Mouse (Mus musculus): ENCODE results near the gene Myo9b. TPM values are rescaled to one million over a fixed set of nuclear protein-coding genes. Genes with fewer than 3 reads are reported as not detected.
"Not testable (repeated sequence)": the region's sequence is repeated elsewhere in the genome, so short reads cannot be mapped to it uniquely, and the experiment has no call there.

Gene Myo9b
- polyA plus RNA-seq, 1 experiment from 2014 or later = 21.2 TPM

GRCm38 (mm10) chr8:71307913-71308312 is 35.4 kb downstream of the Myo9b start:
- Histone ChIP-seq H3K9ac (replicated peaks; ENCODE audit: low read length) (no peak overlapping the region), H3K27ac (ENCODE audit: low read length) (no peak overlapping the region), H3K4me1 (ENCODE audit: insufficient read depth, low read length) (peaks cover 8% of the 10 kb centered on the region), H3K9me3 (ENCODE audit: low read length) (no peaks in the 10 kb centered on the region), H3K4me2 (replicated peaks; ENCODE audit: low read depth, low read length) (no peak overlapping the region), H3K27me3 (ENCODE audit: insufficient read depth, low read length) (no peaks in the 10 kb centered on the region), H3K4me3 (ENCODE audit: low read length) (no peak overlapping the region), H3K36me3 (ENCODE audit: insufficient read depth, low read length) (no peaks in the 10 kb centered on the region)
- ATAC-seq (ENCODE audit: low FRiP score, low TSS enrichment) = no peak
- WGBS = 76% methylated on average over 4 of the region's 4 CpGs

DNA sequence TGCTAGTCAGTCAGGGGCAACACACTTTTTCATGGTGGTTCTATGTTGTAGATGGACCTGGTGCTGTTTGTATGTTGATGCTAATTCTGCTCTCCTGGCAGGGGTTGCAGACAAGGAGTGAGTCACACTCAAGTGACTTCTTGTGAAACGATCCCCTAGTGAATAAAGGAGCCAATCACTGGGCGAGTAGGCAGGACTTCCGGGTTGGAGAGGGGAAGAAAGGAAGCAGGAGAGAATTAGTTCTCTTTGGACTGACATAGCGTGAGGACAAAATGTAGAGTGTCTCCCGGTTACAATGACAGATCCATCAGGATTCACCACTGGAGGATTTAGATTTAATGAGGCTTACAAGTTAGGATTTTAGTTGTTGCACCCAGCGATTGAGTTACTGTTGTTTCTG is 37.9 kb downstream of the Myo9b start:
- no peak for ATAC-seq (ENCODE audit: low FRiP score, low TSS enrichment)
- peaks cover 9% of the 10 kb centered on the region for H3K4me1 ChIP-seq (ENCODE audit: insufficient read depth, low read length)
- peaks cover 4% of the 10 kb centered on the region; the same call in 1 of the 2 replicates for H3K36me3 ChIP-seq (ENCODE audit: insufficient read depth, low read length)
- no peak overlapping the region for H3K4me2 ChIP-seq (replicated peaks; ENCODE audit: low read depth, low read length)
- H3K4me3 ChIP-seq (ENCODE audit: low read length) = no peak overlapping the region
- no peak overlapping the region for H3K9ac ChIP-seq (replicated peaks; ENCODE audit: low read length)
- no peak overlapping the region for H3K27ac ChIP-seq (ENCODE audit: low read length)
- H3K9me3 ChIP-seq (ENCODE audit: low read length) = no peaks in the 10 kb centered on the region
- WGBS = 74% methylated on average over 6 of the region's 6 CpGs
- H3K27me3 ChIP-seq (ENCODE audit: insufficient read depth, low read length) = no peaks in the 10 kb centered on the region

- Histone ChIP-seq H3K4me1 (ENCODE audit: insufficient read depth, low read length) (peaks cover 9% of the 10 kb centered on the region), H3K9me3 (ENCODE audit: low read length) (no peaks in the 10 kb centered on the region), H3K36me3 (ENCODE audit: insufficient read depth, low read length) (peaks cover 8% of the 10 kb centered on the region), H3K4me3 (ENCODE audit: low read length) (no peak overlapping the region), H3K27ac (ENCODE audit: low read length) (no peak overlapping the region), H3K9ac (replicated peaks; ENCODE audit: low read length) (no peak overlapping the region), H3K27me3 (ENCODE audit: insufficient read depth, low read length) (no peaks in the 10 kb centered on the region), H3K4me2 (replicated peaks; ENCODE audit: low read depth, low read length) (no peak overlapping the region)
- WGBS = 59% methylated on average over 1 of the region's 1 CpGs
- ATAC-seq (ENCODE audit: low FRiP score, low TSS enrichment) = 0 out of 2 replicates have a peak, but pooled peaks have one; percentile 32
Measured at GRCm38 (mm10) chr8:71312700-71313099, 40.2 kb downstream of the Myo9b start.

DNA sequence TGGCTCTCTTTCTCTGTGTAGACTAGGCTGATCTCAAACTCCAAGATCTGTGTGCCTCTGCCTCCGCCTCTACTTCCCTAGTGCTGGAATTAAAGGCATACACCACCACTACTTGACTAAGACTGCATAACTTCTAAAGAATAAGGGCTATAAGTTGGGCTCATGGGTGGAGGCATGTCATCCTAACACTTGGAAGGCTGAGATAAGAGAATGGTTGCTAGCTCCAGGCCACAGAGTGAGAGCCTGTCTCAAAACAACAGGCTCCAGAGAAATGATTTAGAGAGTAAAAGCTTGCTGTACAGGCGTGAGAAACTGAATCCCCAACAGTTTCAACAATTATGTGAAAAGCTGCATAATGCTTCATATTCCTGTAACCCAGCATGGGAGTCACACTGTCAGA is 41.4 kb downstream of the Myo9b start:
- 88% methylated on average over 2 of the region's 2 CpGs for WGBS

GRCm38 (mm10) chr8:71315972-71316371 is 43.5 kb downstream of the Myo9b start:
- no peaks in the 10 kb centered on the region for H3K9me3 ChIP-seq (ENCODE audit: low read length)
- H3K36me3 ChIP-seq (ENCODE audit: insufficient read depth, low read length) = peaks cover 8% of the 10 kb centered on the region
- no peak overlapping the region for H3K27ac ChIP-seq (ENCODE audit: low read length)
- no peak overlapping the region for H3K4me2 ChIP-seq (replicated peaks; ENCODE audit: low read depth, low read length)
- no peak for ATAC-seq (ENCODE audit: low FRiP score, low TSS enrichment)
- no peaks in the 10 kb centered on the region for H3K27me3 ChIP-seq (ENCODE audit: insufficient read depth, low read length)
- 94% methylated on average over 5 of the region's 5 CpGs for WGBS
- peaks cover 9% of the 10 kb centered on the region for H3K4me1 ChIP-seq (ENCODE audit: insufficient read depth, low read length)
- no peak overlapping the region for H3K4me3 ChIP-seq (ENCODE audit: low read length)
- no peak overlapping the region for H3K9ac ChIP-seq (replicated peaks; ENCODE audit: low read length)

More for the DNA sequence above, 41.4 kb downstream of the Myo9b start:
- Histone ChIP-seq H3K36me3 (ENCODE audit: insufficient read depth, low read length) (peaks cover 8% of the 10 kb centered on the region), H3K4me3 (ENCODE audit: low read length) (no peak overlapping the region), H3K9me3 (ENCODE audit: low read length) (no peaks in the 10 kb centered on the region), H3K4me1 (ENCODE audit: insufficient read depth, low read length) (peaks cover 9% of the 10 kb centered on the region), H3K27me3 (ENCODE audit: insufficient read depth, low read length) (no peaks in the 10 kb centered on the region), H3K9ac (replicated peaks; ENCODE audit: low read length) (no peak overlapping the region), H3K4me2 (replicated peaks; ENCODE audit: low read depth, low read length) (no peak overlapping the region), H3K27ac (ENCODE audit: low read length) (no peak overlapping the region)
- ATAC-seq (ENCODE audit: low FRiP score, low TSS enrichment) = no peak

DNA sequence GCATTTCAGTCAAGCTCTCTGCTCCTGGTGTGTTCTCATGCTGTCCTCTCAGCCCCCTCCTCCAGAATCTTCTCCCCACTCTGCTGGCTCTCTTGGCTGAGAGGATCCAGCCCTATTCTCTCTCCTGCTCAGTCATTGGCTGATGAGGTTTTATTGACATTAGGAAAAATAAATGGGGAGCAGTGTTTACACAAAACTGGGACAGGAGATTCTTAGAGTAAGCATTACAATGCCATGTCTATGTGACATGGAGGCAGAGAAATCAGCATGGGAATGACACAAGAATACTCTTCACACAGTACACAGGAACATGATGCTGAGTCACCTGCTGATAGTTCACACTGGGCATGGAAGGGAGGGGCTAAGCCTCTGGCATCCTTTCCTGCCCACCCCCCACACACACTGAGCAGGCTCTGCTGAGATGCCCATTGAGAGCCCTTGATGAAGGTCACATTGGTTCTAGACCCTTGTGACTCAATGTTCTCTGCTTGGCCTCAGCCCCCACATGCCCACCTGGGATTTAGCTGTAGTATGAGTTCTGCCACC is 44.0 kb downstream of the Myo9b start:
- Histone ChIP-seq H3K27ac (ENCODE audit: low read length) (no peak overlapping the region), H3K9ac (replicated peaks; ENCODE audit: low read length) (no peak overlapping the region), H3K4me1 (ENCODE audit: insufficient read depth, low read length) (peaks cover 9% of the 10 kb centered on the region), H3K9me3 (ENCODE audit: low read length) (no peaks in the 10 kb centered on the region), H3K36me3 (ENCODE audit: insufficient read depth, low read length) (peaks cover 8% of the 10 kb centered on the region), H3K4me3 (ENCODE audit: low read length) (no peak overlapping the region), H3K27me3 (ENCODE audit: insufficient read depth, low read length) (no peaks in the 10 kb centered on the region), H3K4me2 (replicated peaks; ENCODE audit: low read depth, low read length) (no peak overlapping the region)
- ATAC-seq (ENCODE audit: low FRiP score, low TSS enrichment) = no peak

DNA sequence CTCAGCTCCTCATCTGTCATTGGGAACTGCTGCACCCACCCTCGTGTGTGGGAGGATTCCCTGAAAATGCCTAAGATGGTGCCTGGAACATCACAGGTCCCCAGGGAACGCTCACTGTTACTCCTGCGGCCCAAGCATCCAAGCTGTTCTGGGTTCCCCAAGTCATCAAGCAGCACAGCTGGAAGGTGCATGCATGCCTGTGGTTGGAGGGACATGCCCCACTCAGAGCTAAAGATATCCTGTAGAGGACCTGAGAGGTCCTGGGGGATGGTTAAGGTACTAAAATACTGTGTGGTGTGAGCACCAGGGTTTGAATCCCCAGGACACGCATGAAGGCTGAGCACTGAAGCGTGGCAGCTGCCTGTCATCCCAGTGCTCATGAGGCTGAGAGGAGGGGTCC is 46.1 kb downstream of the Myo9b start:
- H3K9me3 ChIP-seq (ENCODE audit: low read length); H3K4me2 ChIP-seq (replicated peaks; ENCODE audit: low read depth, low read length); H3K9ac ChIP-seq (replicated peaks; ENCODE audit: low read length); H3K27me3 ChIP-seq (ENCODE audit: insufficient read depth, low read length); H3K4me1 ChIP-seq (ENCODE audit: insufficient read depth, low read length); H3K4me3 ChIP-seq (ENCODE audit: low read length); ATAC-seq (ENCODE audit: low FRiP score, low TSS enrichment); H3K27ac ChIP-seq (ENCODE audit: low read length): not testable (repeated sequence)
- peaks cover 28% of the 10 kb centered on the region for H3K36me3 ChIP-seq (ENCODE audit: insufficient read depth, low read length)
- WGBS = 61% methylated on average over 5 of the region's 5 CpGs

DNA sequence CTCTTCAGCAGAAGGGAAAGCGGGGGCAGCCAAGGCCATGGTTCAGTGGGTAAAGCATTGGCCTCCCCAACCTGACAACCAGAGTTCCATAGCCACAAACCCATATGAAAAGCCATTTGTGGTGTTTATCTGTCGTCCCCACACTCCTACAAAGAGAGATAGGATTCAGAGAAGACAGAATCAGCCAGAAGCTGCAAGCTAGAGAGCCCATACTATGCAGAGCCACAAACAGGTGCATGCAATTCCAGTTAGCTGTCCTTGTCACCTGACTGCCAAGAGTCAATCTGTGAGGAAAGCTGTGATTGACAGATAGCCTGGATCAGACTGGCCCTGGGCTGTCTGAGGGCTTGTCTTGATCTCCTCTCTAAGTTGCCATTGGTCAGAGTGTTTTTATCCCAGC is 47.2 kb downstream of the Myo9b start:
- not testable (repeated sequence) for H3K9ac ChIP-seq (replicated peaks; ENCODE audit: low read length); ATAC-seq (ENCODE audit: low FRiP score, low TSS enrichment); H3K4me3 ChIP-seq (ENCODE audit: low read length); H3K27ac ChIP-seq (ENCODE audit: low read length); H3K9me3 ChIP-seq (ENCODE audit: low read length); H3K4me2 ChIP-seq (replicated peaks; ENCODE audit: low read depth, low read length); H3K4me1 ChIP-seq (ENCODE audit: insufficient read depth, low read length); H3K27me3 ChIP-seq (ENCODE audit: insufficient read depth, low read length)
- peaks cover 39% of the 10 kb centered on the region for H3K36me3 ChIP-seq (ENCODE audit: insufficient read depth, low read length)
- 75% methylated on average over 2 of the region's 2 CpGs for WGBS

DNA sequence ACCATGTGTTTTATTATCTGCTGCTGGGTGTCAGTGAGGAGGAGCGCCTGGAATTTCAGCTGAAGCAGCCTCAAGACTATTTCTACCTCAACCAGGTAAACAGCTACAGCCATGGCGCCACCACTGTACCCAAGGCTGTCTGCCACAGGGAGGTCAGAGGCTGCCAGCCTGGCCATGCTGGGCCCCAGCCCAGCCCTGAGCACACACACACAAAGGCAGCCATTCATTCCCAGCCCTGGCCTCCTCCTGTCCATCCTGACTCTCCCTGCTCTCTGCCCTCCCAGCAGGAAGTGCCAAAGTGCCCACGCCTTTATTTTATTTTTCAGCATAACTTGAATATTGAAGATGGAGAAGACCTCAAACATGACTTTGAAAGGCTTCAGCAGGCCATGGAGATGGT is 50.4 kb downstream of the Myo9b start:
- Histone ChIP-seq H3K27me3 (ENCODE audit: insufficient read depth, low read length) (no peaks in the 10 kb centered on the region), H3K36me3 (ENCODE audit: insufficient read depth, low read length) (peaks cover 48% of the 10 kb centered on the region), H3K4me3 (ENCODE audit: low read length) (no peak overlapping the region), H3K4me2 (replicated peaks; ENCODE audit: low read depth, low read length) (no peak overlapping the region), H3K27ac (ENCODE audit: low read length) (no peak overlapping the region), H3K9ac (replicated peaks; ENCODE audit: low read length) (no peak overlapping the region), H3K9me3 (ENCODE audit: low read length) (no peaks in the 10 kb centered on the region), H3K4me1 (ENCODE audit: insufficient read depth, low read length) (no peaks in the 10 kb centered on the region)
- 97% methylated on average over 3 of the region's 3 CpGs for WGBS
- ATAC-seq (ENCODE audit: low FRiP score, low TSS enrichment) = no peak

DNA sequence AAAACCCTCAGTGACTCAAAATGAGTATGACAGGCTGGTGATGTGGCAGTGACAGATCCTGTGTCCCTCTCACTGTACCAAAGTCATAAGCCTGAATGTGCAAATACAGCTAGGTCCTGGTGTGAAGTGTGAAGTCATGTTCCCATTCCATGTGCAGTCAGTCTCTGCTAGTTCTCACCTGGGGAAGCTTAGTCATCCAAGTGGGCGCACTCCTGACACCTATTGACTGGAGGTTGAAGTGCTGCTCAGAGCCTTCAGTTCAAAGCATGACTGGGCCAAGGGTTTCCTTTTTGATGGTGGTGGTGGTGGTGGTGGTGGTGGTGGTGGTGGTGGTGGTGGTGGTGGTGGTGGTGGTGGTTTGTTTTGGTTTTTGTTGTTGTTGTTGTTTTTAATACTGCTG is 52.3 kb downstream of the Myo9b start:
- no peak overlapping the region for H3K4me3 ChIP-seq (ENCODE audit: low read length)
- no peak overlapping the region for H3K4me2 ChIP-seq (replicated peaks; ENCODE audit: low read depth, low read length)
- 85% methylated on average over 1 of the region's 1 CpGs for WGBS
- H3K9me3 ChIP-seq (ENCODE audit: low read length) = no peaks in the 10 kb centered on the region
- peaks cover 59% of the 10 kb centered on the region for H3K36me3 ChIP-seq (ENCODE audit: insufficient read depth, low read length)
- no peak overlapping the region for H3K27ac ChIP-seq (ENCODE audit: low read length)
- no peak for ATAC-seq (ENCODE audit: low FRiP score, low TSS enrichment)
- no peak overlapping the region for H3K9ac ChIP-seq (replicated peaks; ENCODE audit: low read length)
- no peaks in the 10 kb centered on the region for H3K27me3 ChIP-seq (ENCODE audit: insufficient read depth, low read length)
- no peaks in the 10 kb centered on the region for H3K4me1 ChIP-seq (ENCODE audit: insufficient read depth, low read length)
